Mouse (Mus musculus) lung, adult 2 months (tissue): ENCODE results near the gene Tdrd6.

Source experiments
- CTCF ChIP-seq: fragments of 200-500 bp; IDR thresholded peaks from 2 replicates; pipeline ENCODE4 v1.5.1; 2011; ENCODE audit warnings: mild to moderate bottlenecking, low read length, control low read depth; ENCODE audit not compliant: insufficient read depth
- POLR2A ChIP-seq: fragments of 200-500 bp; IDR thresholded peaks from 2 replicates; pipeline ENCODE4 v1.6.1; 2011; ENCODE audit warnings: low read depth, mild to moderate bottlenecking, control low read depth, low read length, borderline replicate concordance; ENCODE audit errors: extremely low read depth

- no peak for TF ChIP-seq POLR2A
- no peak for TF ChIP-seq CTCF
Observed at GRCm38 (mm10) chr17:43581012-43581467, 49.1 kb downstream of the Tdrd6 start.
